Mouse (Mus musculus): ENCODE measurements around the gene Brd3. TPM values are rescaled to one million over a fixed set of nuclear protein-coding genes. Genes with fewer than 3 reads are reported as not detected.
A peak's percentile ranks its signal among the peaks of the same experiment; 100 is the strongest.

Brd3 gene
- polyA plus RNA-seq, 1 experiment: 33.0 TPM

DNA sequence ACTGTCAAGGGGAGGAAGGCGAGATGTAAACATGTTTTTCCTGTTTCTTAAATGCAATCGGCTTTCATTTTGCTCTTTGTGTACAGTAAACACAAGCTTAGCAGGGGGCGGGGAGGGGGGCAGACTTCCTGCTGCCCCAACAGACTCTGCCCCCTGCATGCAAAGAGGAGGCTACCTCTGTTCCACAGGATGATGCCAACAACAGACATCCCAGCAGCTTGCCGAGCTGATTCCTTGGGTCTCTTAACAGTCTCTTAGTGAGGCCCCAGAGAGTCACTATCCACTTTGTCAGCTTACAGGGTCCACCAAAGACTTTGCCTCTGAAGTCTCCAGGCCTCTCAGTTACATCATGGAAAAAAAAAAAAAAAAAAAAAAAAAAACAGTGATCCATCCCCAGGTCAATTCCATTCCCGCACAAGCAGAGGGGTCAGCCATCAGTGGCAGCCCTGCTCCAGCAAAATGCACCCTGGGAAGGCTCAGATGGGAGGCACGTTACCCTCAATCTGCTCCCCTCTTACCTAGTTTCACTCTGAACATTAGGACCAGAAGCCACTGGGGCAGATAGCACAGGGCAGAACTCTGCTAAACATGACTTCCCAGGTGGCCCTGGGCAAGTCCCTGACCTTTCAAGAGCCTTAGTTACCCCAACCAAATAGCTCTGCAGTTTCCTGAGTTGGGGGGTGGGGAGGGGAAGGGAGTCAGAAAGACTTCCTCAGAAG is 102.9 kb downstream of the Brd3 start:
- no peak for TF ChIP-seq CTCF (IDR thresholded peaks at IDR 0.05; ENCODE audit: control insufficient read depth, insufficient read depth, low read length)
- no peak for TF ChIP-seq POLR2A (IDR thresholded peaks at IDR 0.05; ENCODE audit: borderline replicate concordance, control insufficient read depth, low read depth, low read length)
- 61% methylated on average over 6 of the region's 6 CpGs for WGBS
- no peak overlapping the region for H3K4me3 ChIP-seq (replicated peaks; ENCODE audit: control insufficient read depth, low read depth, low read length)
- peaks cover 9% of the 10 kb centered on the region for H3K4me1 ChIP-seq (ENCODE audit: control insufficient read depth, insufficient read depth, low read length)
- 0 out of 2 replicates have a peak overlapping the region, but pooled peaks have one; percentile 27 for H3K27ac ChIP-seq (ENCODE audit: control insufficient read depth, insufficient read depth, low read depth, low read length, poor library complexity)

GRCm38 (mm10) chr2:27401544-27401943 is 105.9 kb downstream of the Brd3 start:
- TF ChIP-seq POLR2A (IDR thresholded peaks at IDR 0.05; ENCODE audit: borderline replicate concordance, control insufficient read depth, low read depth, low read length) (no peak), CTCF (IDR thresholded peaks at IDR 0.05; ENCODE audit: control insufficient read depth, insufficient read depth, low read length) (no peak)
- Histone ChIP-seq H3K4me1 (ENCODE audit: control insufficient read depth, insufficient read depth, low read length) (peaks cover 5% of the 10 kb centered on the region), H3K27ac (ENCODE audit: control insufficient read depth, insufficient read depth, low read depth, low read length, poor library complexity) (no peak overlapping the region), H3K4me3 (replicated peaks; ENCODE audit: control insufficient read depth, low read depth, low read length) (no peak overlapping the region)
- 39% methylated on average over 2 of the region's 2 CpGs for WGBS

DNA sequence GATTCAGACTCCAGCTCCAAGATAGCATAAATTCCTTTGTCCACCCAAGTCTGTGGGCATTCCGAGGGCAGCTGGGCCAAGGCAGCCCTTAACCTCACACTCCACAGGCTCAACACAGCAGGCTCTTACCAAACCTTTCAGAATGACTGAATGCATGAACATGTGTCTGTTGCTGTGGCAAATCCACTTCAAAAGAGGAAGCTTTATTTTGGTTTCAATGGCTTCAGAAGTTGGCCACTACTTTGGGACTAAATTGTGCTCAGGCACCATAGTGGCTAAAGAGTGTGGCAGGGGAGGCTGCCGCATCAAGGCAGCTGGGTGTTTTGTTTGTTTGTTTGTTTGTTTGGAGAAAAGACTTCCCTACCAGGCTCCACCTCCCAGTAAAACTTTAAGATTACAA is 107.4 kb downstream of the Brd3 start:
- Histone ChIP-seq H3K27ac (ENCODE audit: control insufficient read depth, insufficient read depth, low read depth, low read length, poor library complexity) (no peak overlapping the region), H3K4me1 (ENCODE audit: control insufficient read depth, insufficient read depth, low read length) (peaks cover 5% of the 10 kb centered on the region; the same call in 1 of the 2 replicates), H3K4me3 (replicated peaks; ENCODE audit: control insufficient read depth, low read depth, low read length) (no peak overlapping the region)
- WGBS: 87% methylated on average over 2 of the region's 2 CpGs
- no peak for TF ChIP-seq POLR2A (IDR thresholded peaks at IDR 0.05; ENCODE audit: borderline replicate concordance, control insufficient read depth, low read depth, low read length)
- no peak for TF ChIP-seq CTCF (IDR thresholded peaks at IDR 0.05; ENCODE audit: control insufficient read depth, insufficient read depth, low read length)

DNA sequence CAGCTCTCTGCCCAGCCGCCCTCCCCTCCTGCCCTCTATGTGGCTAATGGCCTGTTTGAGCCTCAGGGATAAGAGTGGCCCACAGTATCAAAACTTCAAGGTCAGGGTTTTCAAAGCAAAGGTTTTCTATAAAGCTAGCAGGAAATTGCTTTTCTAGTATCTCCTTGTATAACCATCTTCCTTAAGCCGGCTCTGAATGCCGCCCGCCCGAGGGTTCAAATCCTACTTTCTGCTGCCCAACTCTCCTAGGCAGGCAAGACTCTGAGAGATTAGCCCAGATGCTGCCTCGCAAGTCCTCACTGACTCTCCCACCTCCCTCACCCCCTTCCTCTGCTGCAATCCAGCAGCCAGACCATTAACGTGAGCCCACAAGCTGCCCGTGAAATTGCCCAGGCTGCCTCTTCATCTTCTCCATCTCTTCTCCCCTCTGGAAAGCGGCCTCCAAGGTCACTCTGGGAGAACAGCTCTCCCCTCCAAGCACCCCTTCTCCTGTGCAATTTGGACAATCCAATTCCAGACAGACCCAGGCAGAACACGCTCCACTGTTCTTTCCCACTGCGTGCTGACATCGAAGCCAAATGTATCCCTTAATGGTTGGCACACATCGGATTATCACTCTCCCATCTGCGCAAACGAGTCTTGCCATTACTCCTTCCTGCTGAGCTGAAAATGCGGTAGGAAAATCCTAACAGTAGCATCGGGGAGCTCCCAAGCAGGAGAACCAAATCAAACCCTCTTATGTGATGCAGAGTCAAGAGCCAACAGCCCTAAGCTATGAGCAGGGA is 110.6 kb downstream of the Brd3 start:
- WGBS: 86% methylated on average over 17 of the region's 17 CpGs
- H3K4me3 ChIP-seq (replicated peaks; ENCODE audit: control insufficient read depth, low read depth, low read length): no peak overlapping the region
- H3K27ac ChIP-seq (ENCODE audit: control insufficient read depth, insufficient read depth, low read depth, low read length, poor library complexity): no peak overlapping the region
- H3K4me1 ChIP-seq (ENCODE audit: control insufficient read depth, insufficient read depth, low read length): no peaks in the 10 kb centered on the region
- TF ChIP-seq POLR2A (IDR thresholded peaks at IDR 0.05; ENCODE audit: borderline replicate concordance, control insufficient read depth, low read depth, low read length): no peak

Other genes with a start within 250 kb of the Brd3 start
- gene Vav2, start 80.6 kb downstream of the Brd3 start, polyA plus RNA-seq (2011; ENCODE audit: insufficient read depth, insufficient read length, low replicate concordance, missing spikeins): 11.0 and 18.8 TPM in 2 replicates
- gene Brd3os, start 65.3 kb downstream of the Brd3 start, polyA plus RNA-seq (2011; ENCODE audit: insufficient read depth, insufficient read length, low replicate concordance, missing spikeins): 0.68 and 1.3 TPM in 2 replicates
- gene Wdr5, start 7.5 kb upstream of the Brd3 start, polyA plus RNA-seq (2011; ENCODE audit: insufficient read depth, insufficient read length, low replicate concordance, missing spikeins): 30.2 and 41.6 TPM in 2 replicates
- 4.9 and 7.3 TPM in 2 replicates for gene Rxra, start 168.8 kb upstream of the Brd3 start, polyA plus RNA-seq (2011; ENCODE audit: insufficient read depth, insufficient read length, low replicate concordance, missing spikeins)